Mouse (Mus musculus) heart, postnatal 0 days (tissue): ENCODE results near the gene Arl5a.

ENCODE experiments used
- CTCF ChIP-seq: IDR thresholded peaks from 2 replicates; pipeline ENCODE4 v1.5.1; 2016; ENCODE audit warnings: antibody characterized with exemption, control low read depth, low read depth
- EP300 ChIP-seq: IDR thresholded peaks from 2 replicates; pipeline ENCODE4 v1.6.1; 2016; ENCODE audit warnings: antibody characterized with exemption, low read depth

- TF ChIP-seq CTCF (no peak), EP300 (no peak)
Observed at GRCm38 (mm10) chr2:52449818-52450217, 25.1 kb upstream of the Arl5a start.
